Mouse (Mus musculus): ENCODE data around the gene Sbf1.

Sbf1 gene

DNA sequence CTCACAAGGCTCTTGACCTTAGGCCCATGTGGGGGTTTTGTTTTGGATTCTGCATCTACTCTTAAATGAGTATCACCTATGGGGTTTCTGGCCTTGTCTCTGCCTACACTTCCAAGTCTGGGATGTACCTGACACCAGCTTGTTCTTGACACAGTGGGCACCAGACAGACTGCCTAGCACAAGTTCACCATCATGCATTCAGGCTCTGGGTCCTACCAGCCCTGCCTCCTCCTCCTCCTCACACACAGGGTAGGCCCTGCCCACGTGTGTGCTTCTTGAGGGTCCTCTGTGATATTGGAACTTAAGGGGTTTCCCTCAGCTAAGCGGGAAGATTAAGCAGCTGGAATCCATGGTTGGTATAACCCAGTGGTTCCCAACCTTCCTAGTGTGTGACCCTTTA is 31.0 kb downstream of the Sbf1 start:
- DNase-seq (ENCODE audit: low read depth, low spot score), result no peak

DNA sequence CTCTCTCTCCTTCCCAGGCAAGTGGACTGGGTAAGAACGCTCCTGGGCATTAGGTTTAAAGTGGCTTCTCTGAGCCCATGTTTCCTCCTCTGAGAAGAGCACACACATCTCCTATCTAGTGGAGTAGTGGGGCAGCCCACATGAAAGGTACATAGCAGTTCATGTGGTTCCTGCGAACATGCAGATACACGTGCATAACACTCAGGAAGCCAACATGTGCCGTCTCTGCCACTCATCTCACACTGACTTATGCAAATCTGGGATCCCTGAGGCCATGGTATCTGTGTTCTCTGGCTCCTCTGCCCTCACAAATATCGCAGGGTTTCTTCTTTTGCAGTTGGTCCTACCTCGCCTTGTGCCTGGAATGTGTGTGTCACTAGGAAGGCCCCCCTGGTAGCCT is 32.6 kb downstream of the Sbf1 start:
- DNase-seq (ENCODE audit: low read depth, low spot score), result no peak

DNA sequence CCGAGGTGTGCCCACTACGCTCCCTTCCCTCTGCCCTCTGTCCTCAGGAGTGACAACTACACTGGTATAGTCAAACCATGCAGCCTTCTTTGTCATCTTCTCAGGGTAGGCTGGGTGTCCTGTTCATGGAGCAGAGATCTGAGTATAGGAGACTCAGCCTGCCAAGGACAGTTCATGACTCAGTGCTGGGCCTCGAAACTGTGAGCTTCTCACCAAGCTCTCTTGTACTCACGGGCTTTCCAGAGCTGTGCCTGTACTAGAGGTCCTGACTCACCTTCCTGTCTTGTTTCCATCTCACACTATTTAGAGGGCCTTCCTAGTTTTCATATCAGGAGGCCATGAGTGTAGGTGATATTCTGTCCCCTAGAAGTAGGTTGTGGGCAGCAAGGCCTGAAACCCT is 37.7 kb downstream of the Sbf1 start:
- no peak for DNase-seq (ENCODE audit: low read depth, low spot score)

DNA sequence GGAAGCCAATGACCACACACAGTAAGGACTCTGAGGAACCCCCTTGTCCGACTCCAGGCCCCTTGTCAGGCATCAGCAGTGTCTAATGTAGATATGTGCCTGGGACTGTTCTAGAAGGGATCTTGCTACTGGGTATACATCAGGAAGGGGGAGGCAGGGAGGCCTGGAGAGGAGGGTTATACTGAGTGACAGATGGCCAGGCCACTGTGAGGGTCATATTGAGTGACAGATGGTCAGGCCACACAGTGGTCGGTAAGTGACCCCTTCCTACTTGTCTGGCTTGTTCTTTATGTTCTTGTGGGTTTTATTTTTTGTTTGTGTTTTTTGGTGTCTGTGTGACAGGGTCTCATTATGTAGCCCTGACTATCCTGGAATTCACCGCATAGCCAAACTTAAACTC is 39.6 kb downstream of the Sbf1 start:
- DNase-seq (ENCODE audit: low read depth, low spot score), result no peak

DNA sequence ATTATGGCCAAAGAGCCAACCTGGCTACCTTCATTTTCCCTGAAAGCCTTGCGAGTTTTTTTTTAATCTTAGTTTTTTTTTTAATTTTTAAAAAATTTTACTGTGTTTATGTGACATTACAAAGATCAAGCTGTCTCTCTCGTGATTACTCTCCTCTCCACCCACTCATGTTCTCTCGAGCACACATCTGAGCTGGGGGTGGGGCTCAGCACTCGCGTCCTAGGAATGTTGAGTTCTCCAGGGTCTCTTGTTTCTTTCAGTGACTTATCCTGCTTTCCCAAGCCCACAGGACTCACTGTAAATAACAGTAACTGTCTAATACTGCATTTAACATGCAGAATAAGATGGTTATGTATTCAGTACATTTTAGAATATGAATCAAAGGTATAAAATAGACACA is 50.6 kb downstream of the Sbf1 start:
- no peak for DNase-seq (ENCODE audit: low read depth, low spot score)

DNA sequence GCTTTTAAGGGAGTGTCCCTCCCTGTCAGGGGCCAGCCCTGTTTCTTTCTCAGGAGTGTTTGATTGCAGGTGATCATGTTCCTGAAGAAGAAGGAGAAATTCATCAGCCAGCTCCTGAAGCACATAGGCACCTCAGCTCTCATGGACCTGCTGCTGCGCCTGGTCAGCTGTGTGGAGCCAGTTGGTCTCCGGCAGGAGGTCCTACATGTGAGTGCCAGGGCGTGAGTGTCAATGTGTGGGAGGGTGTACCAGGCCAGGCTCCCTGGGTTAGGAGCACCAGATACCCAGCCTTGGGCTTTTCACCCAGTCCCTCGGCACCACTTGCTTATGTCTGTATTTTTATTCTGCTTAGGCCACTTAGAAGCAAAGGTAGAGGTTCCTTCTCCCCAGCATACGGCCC is 56.1 kb downstream of the Sbf1 start:
- no peak for DNase-seq (ENCODE audit: low read depth, low spot score)

DNA sequence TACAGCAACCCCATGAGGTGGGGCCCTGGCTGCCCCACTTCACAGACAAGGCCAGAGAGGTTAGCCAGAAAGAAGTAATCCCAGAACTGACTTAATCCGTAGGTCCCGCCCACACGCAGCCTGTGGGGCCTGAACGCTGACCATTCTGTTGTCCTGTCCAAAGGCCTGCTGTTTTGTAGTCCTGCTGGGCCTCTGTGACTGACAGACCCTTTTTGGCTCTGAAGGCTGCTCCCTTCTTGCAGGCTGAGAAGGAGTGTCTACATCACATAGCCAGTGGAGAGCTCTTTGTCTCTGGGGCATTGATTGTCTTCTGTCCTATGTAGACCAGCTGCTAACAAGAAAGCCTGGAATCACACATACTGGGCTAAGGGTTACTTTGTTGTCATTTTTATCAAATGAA is 59.8 kb downstream of the Sbf1 start:
- DNase-seq (ENCODE audit: low read depth, low spot score), result no peak

DNA sequence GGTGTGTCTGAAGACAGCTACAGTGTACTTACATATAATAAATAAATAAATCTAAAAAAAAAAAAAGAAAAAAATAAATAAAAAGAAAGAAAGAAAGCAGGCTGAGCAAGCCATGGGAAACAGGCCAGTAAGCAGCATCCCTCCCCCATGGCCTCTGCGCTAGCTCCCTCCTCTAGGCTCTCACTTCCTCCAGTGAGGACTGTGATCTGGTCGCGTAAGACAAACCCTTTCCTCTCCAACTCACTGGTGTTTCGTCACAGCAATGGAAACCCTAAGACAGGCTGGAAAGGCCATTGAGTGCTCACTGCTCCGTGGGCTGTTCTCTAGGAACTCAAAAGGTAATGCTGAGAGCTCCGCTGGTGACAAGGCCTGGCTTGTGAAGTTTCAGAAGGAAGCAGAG is 66.0 kb downstream of the Sbf1 start:
- DNase-seq (ENCODE audit: low read depth, low spot score), result no peak

DNA sequence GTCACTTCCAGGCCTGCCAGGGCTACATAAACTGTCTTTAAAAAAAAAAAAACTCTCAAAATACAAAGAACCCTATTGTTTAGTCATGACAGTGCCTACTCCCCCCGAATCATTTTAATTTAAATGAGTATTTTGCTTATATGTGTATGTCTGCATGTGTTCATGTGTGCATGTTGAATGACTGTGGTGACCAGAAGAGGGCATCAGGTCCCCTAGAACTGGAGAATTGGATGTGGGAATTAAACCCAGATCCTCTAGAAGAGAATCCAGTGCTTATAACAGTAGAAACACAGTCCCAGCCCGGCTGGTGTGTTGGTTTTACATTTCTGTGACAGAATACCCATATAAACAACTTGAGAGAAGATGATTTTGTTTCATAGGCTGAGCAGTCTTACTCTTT is 74.1 kb downstream of the Sbf1 start:
- no peak for DNase-seq (ENCODE audit: low read depth, low spot score)

DNA sequence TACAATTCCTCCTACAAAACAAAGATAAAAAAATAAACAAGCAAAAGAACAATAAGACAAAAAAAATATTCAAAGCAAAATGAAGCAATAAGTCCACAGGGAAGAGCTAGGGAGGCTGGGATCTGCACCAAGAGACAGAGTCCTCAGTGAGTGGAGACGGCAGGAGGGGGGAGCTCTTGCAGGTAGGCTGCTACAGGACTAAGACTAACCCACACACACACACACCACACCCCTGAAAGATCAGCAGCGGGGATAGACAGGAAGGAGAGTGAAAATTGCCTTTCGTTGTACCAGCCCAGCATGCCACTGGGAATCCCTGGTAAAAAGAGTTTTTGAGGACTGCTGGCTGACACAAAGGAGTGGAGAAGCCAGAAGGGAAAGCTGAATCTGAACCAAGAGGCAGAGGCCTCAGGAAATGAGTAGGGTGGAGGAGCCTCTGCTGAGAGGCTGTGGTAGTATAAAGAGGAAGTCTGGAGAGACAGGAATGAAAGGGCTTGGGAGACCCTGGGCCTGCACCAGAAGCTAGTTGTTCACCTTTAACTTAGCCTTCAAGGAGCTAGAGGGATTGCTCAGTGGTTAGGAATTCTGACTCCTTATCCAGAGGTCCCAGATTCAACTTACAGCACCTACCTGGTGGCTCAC is 75.2 kb downstream of the Sbf1 start:
- DNase-seq (ENCODE audit: low read depth, low spot score), result no peak

Measured in embryo, embryonic 11.5 days (tissue).